Mouse (Mus musculus) thymus, adult 2 months (tissue): ENCODE measurements around the gene Pbx1.

Experiments used
- CTCF ChIP-seq: fragments of 200-500 bp; IDR thresholded peaks from 2 replicates; pipeline ENCODE4 v1.5.1; 2012; ENCODE audit warnings: mild to moderate bottlenecking, control low read depth, low read length, moderate library complexity, borderline replicate concordance; ENCODE audit not compliant: control insufficient read depth, poor library complexity, insufficient read depth; ENCODE audit errors: extremely low read depth
- POLR2A ChIP-seq: fragments of 200-500 bp; IDR thresholded peaks from 2 replicates; pipeline ENCODE4 v1.6.1; 2012; ENCODE audit warnings: mild to moderate bottlenecking, low read length, control low read depth, moderate library complexity; ENCODE audit not compliant: control insufficient read depth, poor library complexity, insufficient read depth; ENCODE audit errors: extremely low read depth

DNA sequence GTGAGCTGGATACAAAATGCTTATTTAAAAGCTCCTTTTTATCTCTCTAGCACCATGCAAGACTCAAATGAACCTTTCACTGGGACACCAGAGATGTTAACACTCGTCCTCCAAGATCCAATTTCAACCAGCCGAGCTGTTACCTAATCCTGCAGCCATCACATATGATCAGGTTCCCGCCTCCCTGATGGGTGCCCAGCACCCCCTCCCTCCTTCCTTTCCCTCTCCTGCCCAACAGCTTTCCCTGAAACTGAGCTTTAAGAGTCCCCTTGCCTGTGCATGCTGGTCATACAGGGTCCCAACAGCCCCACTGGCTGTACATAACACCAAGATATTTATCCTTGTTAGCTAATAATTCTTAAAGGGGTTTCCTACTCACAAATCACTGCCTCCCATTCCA, 218.5 kb downstream of the Pbx1 start:
- no peak for TF ChIP-seq POLR2A
- TF ChIP-seq CTCF, result no peak
